Mouse (Mus musculus): ENCODE measurements at regions not wholly inside any gene's neighbourhood (a gene's known extent, or its start where the extent isn't known, plus 50 kb on each side); places are given as distances from the start of the nearest gene placed in this dataset.

DNA sequence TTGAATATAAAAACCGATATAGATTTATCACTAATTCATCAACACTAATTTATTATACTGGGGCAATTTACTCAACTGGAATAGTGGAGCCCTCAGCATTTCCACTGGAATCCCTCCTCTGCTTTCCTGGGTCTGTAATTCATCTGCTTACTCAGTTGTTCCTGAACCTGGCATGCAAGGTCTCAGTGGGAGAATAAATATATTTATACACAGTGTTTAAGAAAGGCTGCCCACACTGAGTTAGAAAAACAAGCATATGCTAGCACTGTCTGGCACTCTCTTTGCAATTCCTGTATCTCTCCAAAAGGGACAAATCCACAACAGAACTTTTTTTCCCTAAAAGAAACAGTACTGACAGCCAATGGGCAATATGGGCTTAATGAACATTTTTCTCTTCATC lies 100.1 kb upstream of the Gm10192 start:
- no peak for DNase-seq (ENCODE audit: low spot score in 2 of 2)

GRCm38 (mm10) chr4:97282643-97283042 lies 99.7 kb upstream of the Gm10192 start:
- DNase-seq (ENCODE audit: low spot score in 2 of 2), result peak; percentile 5 to 19

GRCm38 (mm10) chr4:97281126-97281779 lies 98.3 kb upstream of the Gm10192 start:
- peak in 1 of 2 experiments; percentile 4 for DNase-seq (ENCODE audit: low spot score in 2 of 2)

DNA sequence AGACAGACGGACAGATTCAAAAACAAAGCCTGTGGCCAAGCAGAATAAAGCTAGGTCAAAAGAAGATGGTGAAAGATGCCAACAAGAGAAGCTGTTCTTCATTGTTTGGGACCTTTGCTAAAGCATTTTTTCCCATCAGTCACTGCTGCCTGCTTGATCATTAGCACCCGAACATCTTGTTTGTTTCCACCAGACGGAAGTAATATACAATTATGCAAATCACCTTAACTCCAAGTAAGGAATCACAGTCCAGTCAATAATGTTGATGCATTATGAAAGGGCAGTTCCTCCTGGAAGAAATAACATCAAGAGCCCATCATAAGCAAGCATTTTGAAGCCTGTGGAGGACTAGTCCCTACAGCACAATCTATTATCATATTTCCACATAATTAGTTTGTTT lies 97.7 kb upstream of the Gm10192 start:
- DNase-seq (ENCODE audit: low spot score in 2 of 2), result no peak

GRCm38 (mm10) chr4:97236945-97237344 lies 54.0 kb upstream of the Gm10192 start:
- no peak for DNase-seq (ENCODE audit: low spot score in 2 of 2)

DNA sequence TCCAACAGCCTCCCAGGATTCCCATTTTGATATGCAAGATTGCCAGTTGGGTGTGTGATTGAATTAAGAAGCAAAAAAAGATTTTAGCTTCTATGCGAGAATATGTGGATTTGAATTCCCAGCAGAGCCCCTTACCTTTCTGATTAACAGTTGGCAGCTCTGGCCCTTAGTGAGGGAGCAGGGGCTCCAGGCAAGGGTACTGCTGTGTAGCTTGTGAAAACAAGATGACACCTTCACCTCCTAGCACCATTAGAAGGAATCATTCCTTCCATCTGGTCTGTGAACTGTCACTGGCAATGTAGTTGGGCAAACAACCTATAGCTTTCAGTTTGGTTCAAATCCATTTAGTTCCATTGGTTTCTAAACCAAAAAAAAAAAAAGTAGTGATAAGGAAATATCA lies 53.4 kb upstream of the Gm10192 start:
- DNase-seq (ENCODE audit: low spot score in 2 of 2), result no peak

DNA sequence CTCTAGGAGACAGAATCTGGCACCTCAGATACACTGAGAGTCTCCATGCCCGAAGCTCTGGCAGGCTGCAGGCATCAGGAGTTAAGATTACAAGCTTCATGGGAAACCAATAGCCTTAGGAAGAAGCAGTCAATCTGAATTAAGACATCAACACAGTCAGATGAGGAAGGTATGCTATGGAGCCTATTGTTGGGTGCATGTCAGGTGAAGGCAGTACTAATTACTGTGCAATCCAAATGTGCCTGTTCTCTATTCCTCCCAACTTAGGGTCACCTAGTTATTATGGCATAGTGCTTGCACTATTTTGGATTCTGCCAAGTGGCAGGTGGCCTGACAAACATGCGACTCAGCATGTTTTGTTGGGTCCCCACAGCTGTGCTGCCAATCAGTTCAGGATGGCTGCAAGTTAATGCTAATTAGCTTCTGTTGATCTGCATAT lies 53.0 kb upstream of the Gm10192 start:
- peak; percentile 40 to 41 for DNase-seq (ENCODE audit: low spot score in 2 of 2)
